Mouse (Mus musculus): ENCODE measurements at regions not wholly inside any gene's neighbourhood (a gene's known extent, or its start where the extent isn't known, plus 50 kb on each side); places are given as distances from the start of the nearest gene placed in this dataset.

- TF ChIP-seq ZNF384 (IDR thresholded peaks at IDR 0.05; ENCODE audit: low read depth, low read length) (no peak), ZC3H11A (IDR thresholded peaks at IDR 0.05; ENCODE audit: borderline replicate concordance, low read depth, low read length) (no peak), CHD2 (IDR thresholded peaks at IDR 0.05; ENCODE audit: low read depth, low read length) (no peak), HCFC1 (IDR thresholded peaks at IDR 0.05; ENCODE audit: borderline replicate concordance, insufficient read depth, low read length) (no peak), MAFK (IDR thresholded peaks at IDR 0.05; ENCODE audit: insufficient read depth, low read depth, low read length) (no peak)
Measured at GRCm38 (mm10) chr1:157806296-157806695, 299.8 kb downstream of the Sec16b start.
